Mouse (Mus musculus) neutrophil, adult 5-6 weeks (primary cell): ENCODE data around the gene Rbm25. TPM values are rescaled to one million over a fixed set of nuclear protein-coding genes. Genes with fewer than 3 reads are reported as not detected.
A peak's percentile ranks its signal among the peaks of the same experiment; 100 is the strongest.

ENCODE experiments used
- ATAC-seq: fragments of 151-379, 151-347 bp; 2 replicates; pipeline ENCODE4 v1.8.0; 2017; ENCODE audit warnings: mild to moderate bottlenecking, moderate TSS enrichment; ENCODE audit not compliant: insufficient number of reproducible peaks, poor library complexity, low FRiP score, severe bottlenecking; ENCODE audit errors: extremely low read depth
- total RNA-seq: library from RNA; stranded (forward); fragments of 200-1000 nt; gene quantifications from 2 replicates; pipeline ENCODE4 v1.2.3, GENCODE M21; 2017

The Rbm25 gene
- total RNA-seq, 1 experiment from 2014 or later = 407 TPM

GRCm38 (mm10) chr12:83633807-83634206, 2.8 kb downstream of the Rbm25 start:
- no peak for ATAC-seq

DNA sequence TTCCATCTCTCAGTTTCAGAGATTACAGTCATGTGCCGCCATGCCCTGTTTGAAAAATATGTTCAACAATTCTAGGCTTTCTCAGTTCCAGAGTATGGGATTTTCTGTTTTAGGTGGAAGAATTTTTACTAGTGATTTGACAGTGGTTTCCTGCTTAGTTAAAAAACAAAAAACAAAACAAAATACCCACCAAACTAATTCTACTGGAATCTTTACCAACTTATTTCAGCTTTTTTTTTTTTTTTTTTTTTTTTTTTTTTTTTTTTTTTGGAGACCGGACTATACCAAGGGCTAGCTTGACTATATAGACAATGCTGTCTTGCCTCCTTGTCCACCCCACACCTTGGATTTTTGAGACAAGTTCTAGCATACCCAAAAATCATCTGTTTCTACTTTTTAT, 10.2 kb downstream of the Rbm25 start:
- no peak for ATAC-seq

GRCm38 (mm10) chr12:83643116-83643515, 12.1 kb downstream of the Rbm25 start:
- no peak for ATAC-seq

DNA sequence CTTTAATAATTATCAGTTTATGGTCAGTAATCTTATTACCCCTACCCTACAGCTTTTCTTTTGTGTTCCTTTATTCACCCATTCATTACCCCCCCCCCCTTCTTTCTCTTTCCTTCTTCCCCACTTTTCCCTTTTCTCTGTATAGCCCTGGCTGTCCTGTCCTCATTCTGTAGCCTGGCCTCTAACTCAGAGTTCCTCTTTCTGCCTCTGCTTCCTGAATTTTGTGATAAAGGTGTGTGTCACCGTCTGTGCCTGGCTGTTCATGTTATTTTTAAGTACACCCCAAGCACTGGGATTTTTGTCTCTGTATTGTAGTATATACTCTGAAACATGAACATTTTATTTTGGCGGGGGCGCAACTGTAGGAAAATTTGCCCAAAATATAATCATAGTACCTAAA, 19.3 kb downstream of the Rbm25 start:
- no peak for ATAC-seq

DNA sequence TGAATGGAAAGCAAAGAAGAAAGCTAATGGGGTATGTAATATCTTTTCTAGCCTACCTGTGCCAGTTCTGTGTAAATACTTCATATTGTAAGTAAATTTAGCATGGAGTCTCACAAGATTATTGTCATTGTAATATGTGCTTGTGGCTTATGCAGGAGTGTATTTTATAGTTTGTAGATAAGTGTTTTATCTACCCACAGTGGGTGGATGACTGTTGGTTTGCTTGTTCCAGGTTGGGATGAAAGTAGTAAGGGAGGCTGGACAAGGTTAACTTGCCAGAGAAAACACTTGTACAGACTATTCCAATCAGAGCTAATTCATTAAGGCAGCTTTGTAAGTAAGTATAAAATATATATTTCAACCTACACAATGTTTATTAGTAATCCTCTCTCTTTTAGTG, 20.4 kb downstream of the Rbm25 start:
- ATAC-seq = no peak

- ATAC-seq = no peak
Measured at GRCm38 (mm10) chr12:83685466-83685865, 54.4 kb downstream of the Rbm25 start.

GRCm38 (mm10) chr12:83686575-83687350, 55.7 kb downstream of the Rbm25 start:
- no peak for ATAC-seq

GRCm38 (mm10) chr12:83687934-83688315, 56.9 kb downstream of the Rbm25 start, which contains the start of gene Psen1:
TSS of gene Psen1 (plus strand) at chr12:83688152.
- peak; percentile 88 for ATAC-seq

DNA sequence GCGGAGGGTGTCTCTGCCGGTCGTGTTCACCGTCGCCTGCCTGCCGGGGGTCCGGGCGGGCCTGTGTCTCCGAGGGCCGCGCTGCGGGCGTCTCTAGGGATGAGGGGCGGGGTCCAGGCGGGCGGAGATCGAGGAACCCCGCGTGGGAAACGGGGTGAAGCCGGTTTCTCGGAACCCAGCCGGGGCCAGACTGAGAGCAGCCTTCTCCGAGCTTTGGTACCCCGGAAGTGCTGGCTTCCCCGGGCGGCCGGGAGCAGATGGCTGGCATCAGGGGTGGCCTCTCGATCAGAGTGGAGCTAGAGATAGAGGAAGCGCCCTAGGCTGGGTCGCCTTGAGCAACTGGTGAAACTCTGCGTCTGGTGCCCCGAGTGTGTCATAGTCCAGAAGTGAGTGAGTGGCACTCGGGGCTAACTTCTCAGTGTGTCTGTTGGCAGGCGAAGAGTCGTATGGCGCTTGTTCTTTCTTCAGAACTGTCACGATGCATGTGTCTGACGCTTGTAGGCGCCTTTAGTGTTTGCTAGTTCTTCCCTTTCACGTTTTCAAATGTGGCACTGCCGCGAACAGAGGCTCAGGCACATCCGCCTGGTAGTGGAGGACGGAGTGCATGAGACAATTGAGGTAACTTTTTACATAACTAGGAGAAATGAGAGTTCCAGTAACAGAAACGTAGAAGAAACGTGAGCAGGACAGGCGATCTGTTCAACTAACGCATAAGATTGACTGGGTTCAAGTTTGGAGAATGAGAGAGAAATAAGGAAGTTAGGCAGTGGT, 57.5 kb downstream of the Rbm25 start:
- peak; percentile 61 for ATAC-seq

DNA sequence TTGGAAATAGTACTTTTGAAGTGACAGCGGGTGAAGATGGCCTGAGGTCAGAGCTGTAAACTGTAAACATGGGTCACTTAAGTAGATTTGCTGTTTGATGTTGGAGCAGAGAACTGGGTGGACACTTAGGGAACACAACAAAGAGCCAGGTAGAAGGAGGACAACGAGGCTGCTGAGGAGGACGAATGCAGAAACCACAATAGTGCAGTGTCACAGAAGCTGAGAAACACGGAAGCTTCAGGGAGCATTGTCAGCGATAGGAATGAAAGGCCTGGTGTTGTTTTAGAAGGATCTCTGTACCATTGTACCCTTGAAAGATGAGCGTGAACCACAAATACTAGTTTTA, 58.0 kb downstream of the Rbm25 start:
- peak; percentile 36 for ATAC-seq

- ATAC-seq = no peak
Measured at GRCm38 (mm10) chr12:83694011-83694410, 63.0 kb downstream of the Rbm25 start.

- ATAC-seq = no peak
Measured at GRCm38 (mm10) chr12:83694669-83695068, 63.6 kb downstream of the Rbm25 start.

DNA sequence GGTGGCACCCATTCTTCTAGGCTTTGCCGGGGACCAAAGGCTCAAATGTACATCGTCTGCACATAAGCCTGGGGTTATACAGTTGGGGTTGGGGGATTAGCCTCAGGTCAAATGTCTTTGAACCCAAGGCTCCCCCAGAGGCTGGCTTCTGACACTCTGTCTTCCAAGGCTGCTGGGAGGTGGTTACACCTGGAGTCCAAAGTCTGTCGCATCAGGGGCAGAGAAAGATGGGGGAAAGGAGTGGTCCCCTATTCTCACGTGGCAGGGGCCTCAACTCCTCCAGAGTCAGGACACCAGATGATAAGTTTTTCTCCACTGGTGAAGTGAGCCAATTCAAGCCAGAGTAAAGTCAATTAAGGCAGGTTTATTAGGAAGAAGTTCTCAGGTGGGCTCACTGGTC, 67.6 kb downstream of the Rbm25 start:
- no peak for ATAC-seq

- ATAC-seq = no peak
Measured at GRCm38 (mm10) chr12:83701608-83702007, 70.6 kb downstream of the Rbm25 start.

DNA sequence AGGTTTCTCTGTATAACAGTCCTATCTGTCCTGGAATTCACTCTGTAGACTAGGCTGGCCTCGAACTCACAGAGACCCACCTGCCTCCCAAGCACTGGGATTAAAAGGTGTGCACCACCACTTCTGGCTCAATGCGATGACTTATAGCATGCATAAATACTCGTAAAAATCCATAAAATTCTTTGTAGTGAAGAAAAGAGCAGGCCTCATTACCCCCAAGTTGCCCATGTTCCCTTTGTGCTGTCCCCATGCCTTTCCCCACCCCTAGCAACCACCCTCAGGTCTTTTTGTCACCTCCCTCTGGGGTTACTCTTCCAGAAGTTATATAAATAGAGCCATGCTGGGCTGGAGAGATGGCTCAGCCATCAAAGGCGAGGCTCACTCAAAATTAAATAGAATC, 71.8 kb downstream of the Rbm25 start:
- ATAC-seq = no peak

- ATAC-seq = no peak
Measured at GRCm38 (mm10) chr12:83706951-83707350, 75.9 kb downstream of the Rbm25 start.

DNA sequence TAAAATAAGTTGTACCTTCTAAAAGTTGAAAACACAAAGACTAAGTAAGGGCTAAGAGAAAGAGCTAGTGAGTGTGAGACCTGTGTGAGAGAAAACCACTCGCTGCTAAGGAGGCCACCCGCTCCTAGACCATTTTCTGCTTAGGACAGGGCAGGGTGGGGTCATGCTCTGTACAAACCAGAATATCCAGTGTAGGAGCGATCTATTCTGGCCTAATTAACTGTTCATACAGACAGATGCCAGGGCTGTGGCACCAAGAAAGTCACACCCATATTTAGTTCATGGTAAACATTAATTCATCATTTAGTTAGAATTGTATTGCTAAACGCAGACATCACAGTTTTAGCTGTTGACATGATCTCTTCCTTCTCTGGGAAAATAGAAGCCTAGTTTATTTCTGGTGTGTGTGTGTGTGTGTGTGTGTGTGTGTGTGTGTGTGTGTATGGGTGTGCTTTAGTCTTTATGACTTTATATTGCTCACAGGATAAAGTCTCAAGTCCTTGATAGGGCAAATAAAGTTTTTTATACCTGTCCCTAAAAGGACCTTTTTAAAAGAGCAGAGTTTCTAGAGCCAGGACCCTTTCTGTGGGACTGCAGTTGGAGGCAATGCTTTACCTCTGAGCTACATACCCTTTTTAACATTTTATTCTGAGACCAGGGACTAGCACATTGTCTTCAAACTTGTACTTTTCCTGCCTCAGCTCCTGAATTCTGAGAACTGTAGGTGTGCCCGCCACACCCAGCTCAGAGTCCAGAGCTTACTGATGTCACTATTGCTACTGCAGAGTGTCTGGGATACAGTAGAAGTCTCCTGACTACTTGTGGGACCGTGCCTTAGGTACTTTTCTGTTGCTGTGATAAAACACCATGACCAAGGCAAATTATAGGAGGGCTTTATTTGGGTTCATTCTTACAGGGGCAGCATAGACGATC, 77.4 kb downstream of the Rbm25 start:
- ATAC-seq = no peak

GRCm38 (mm10) chr12:83709934-83710333, 78.9 kb downstream of the Rbm25 start:
- no peak for ATAC-seq

- 0 out of 2 replicates have a peak, but pooled peaks have one; percentile 36 for ATAC-seq
Measured at GRCm38 (mm10) chr12:83713749-83714148, 82.7 kb downstream of the Rbm25 start.
